In the genomic region with DNA sequence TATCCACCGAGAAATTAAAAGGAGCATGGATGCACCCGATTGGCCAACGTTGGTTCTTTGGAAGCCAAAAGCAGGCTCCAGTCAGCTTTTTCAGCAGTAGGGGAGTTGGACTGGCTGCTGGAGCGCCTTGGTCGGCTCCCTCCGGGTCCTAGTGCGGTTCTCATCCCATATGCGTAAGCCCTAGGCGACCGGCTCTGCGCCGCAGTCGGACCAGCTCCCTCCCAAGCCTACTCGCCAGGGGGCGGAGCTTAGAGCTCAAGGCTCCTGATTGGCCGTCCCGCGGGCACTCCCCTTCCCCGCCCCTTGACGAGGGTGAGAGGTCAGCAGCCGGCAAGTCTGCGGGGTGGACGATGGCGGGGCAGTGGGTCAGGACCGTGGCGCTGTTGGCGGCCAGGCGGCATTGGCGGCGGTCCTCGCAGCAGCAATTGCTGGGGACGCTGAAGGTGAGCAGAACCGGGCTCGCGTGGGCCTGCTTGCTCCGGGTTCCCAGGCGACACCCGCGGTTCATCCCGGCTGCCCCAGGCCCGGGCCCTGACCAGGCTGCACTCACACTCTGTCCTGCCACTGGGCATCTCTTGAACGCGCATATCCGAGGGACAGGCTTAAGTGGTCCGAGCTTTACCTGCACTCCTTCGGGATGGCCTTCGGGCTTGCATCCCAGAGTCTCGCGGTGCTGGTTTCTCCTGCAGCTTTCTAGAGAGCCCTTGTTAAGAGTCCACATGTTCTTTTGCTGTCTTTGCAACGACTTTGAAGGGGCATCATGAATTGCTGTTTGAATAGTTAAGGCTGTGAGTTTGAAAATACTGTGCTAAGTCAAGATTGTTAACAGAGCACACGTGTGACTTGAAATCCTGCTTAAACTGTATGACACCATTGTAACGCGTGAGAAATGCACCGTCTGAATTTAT, we compare ENCODE assay signal across 8 mouse cellular contexts. TPM values are rescaled to one million over a fixed set of nuclear protein-coding genes. Genes with fewer than 3 reads are reported as not detected.
DNase-seq lines count a peak whose midpoint lies in the region; ATAC-seq lines count a peak whose summit lies in the region.

A gene (plus strand): TSS at position 308 of the 908 bp plus-strand sequence.

- H3K36me3 ChIP-seq in hindbrain, embryonic 15.5 days = no peaks in the 10 kb centered on the region

- H3K4me2 ChIP-seq in hindbrain, embryonic 15.5 days = peak within 1 kb of the TSS; percentile 59

- peaks cover 16% of the 10 kb centered on the region for H3K4me1 ChIP-seq in hindbrain, embryonic 15.5 days (replicated peaks)

- peak within 1 kb of the TSS; percentile 70 for H3K27ac ChIP-seq in hindbrain, embryonic 15.5 days (replicated peaks)

- WGBS in hindbrain, embryonic 15.5 days = 1% methylated on average over 54 of the region's 54 CpGs

- H3K27me3 ChIP-seq in hindbrain, embryonic 15.5 days = no peaks in the 10 kb centered on the region

- no peaks in the 10 kb centered on the region for H3K9me3 ChIP-seq in hindbrain, embryonic 15.5 days

- H3K4me3 ChIP-seq in hindbrain, embryonic 15.5 days = peak within 1 kb of the TSS; percentile 79

- peak; percentile 100 for ATAC-seq in hindbrain, embryonic 15.5 days (ENCODE audit: low FRiP score, low read depth)

- H3K9ac ChIP-seq in hindbrain, embryonic 15.5 days = peak within 1 kb of the TSS; percentile 63

- peak; percentile 96 for DNase-seq in R1 (ENCODE audit: low read depth, low spot score)
- DNase-seq in cerebellum, postnatal 25 days = peak; percentile 96 to 98
- DNase-seq in frontal cortex, postnatal 36 days (ENCODE audit: low spot score in 2 of 2) = peak; percentile 96 to 98
- DNase-seq in left cerebral cortex, adult 11 months (ENCODE audit: low spot score) = peak; percentile 96
- DNase-seq in lung, postnatal 4 days = peak; percentile 96
- peak; percentile 93 for DNase-seq in retina, postnatal 7 days (ENCODE audit: low read depth, low spot score)
- DNase-seq in urinary bladder, adult 2 months (ENCODE audit: low spot score) = peak; percentile 92

RNA-seq across cellular contexts. Expression of the gene that starts here (rescaled TPM):
- 29.0 and 30.2 TPM in 2 replicates for polyA plus RNA-seq in hindbrain, embryonic 15.5 days (2015; fragmentation: Nextera tagmentation; extraction: Ambion mirVana)
- 27.3 and 28.3 TPM in 2 replicates for polyA plus RNA-seq in urinary bladder, adult 2 months (2012; rRNA removed)

Comparison
In these comparisons a context has a peak if more than half of its experiments do, and no peak if none do; other contexts are left out.
1. Peak in every context shown above with its lines: DNase-seq, ATAC-seq, H3K4me3 ChIP-seq and H3K27ac ChIP-seq.